Mouse (Mus musculus): ENCODE results near the gene Tmem110. TPM values are rescaled to one million over a fixed set of nuclear protein-coding genes. Genes with fewer than 3 reads are reported as not detected.

The Tmem110 gene
- polyA plus RNA-seq, 1 experiment: 12.2 TPM

DNA sequence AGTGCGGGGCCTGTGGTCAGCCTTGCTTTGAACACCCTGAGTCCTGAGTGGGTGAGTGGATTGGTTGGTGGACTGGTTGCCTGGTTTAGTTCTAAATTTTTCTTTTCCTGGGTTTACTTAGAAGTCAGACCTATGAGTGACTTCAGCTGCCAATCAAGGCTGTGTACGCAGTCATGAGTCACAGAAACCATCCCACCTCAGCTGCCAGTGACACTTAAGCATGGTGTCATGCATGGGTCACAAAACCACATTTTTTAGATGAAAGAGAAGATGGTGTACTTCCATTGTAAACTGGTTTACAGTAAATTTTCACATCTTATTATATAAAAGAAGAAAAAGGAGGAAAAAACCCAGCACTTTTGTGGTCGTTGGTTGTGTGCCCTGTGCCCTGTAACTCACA, 52.4 kb downstream of the Tmem110 start:
- no peak for TF ChIP-seq GATA1 (IDR thresholded peaks at IDR 0.05; ENCODE audit: low read length)

DNA sequence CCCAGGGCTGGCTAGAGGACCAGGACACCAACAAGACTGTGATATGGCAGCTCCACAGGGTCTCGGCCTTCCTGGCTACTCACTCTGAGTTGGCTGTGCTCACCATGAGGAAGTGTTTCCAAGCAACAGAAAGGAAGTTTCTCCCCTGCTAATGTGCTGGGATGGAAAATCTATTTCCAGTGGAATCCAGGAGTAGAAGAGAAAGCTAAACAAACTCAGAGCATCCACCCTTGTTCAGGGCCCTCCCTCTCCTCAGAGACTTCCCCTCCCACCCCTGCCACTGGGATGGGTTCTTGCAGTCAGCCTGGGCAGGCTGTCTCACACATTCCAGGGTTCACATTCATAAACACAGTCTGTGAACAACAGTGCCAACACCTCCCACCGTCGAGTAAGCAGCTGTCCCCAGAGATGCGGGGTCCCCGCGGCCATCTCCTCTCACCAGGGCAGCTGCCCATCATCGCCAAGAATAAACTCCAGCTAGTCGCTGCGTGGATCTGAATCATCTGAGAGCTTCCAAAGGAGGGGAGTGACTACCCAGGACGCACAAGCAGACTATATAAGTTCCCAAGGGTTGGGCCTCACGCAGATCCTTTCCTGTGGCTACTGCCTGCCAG, 53.7 kb downstream of the Tmem110 start, which contains the start of gene Mustn1:
Mustn1 (plus strand) TSS at position 243 of the 614 bp plus-strand sequence.
- TF ChIP-seq GATA1 (IDR thresholded peaks at IDR 0.05; ENCODE audit: low read length): no peak

DNA sequence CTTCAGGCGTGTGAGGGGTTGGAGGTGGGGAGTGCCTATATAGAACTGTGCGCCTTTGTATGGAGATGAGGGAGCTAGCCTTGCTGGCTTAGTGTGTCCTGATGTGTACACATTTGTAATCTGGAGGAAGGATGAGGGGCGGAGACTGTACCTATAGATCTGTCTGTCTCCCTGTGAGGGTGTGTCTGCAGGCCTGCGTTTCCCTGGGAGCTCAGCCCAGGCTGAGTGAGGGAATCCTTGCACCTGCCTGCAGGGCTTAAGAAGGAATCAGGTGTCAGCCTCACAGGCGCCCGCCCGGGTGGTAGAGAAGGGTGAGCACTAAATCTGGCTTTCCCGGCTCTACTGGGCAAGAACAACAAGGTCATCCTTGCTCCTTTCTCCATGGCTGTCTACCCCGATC, 54.4 kb downstream of the Tmem110 start:
- no peak for TF ChIP-seq GATA1 (IDR thresholded peaks at IDR 0.05; ENCODE audit: low read length)

DNA sequence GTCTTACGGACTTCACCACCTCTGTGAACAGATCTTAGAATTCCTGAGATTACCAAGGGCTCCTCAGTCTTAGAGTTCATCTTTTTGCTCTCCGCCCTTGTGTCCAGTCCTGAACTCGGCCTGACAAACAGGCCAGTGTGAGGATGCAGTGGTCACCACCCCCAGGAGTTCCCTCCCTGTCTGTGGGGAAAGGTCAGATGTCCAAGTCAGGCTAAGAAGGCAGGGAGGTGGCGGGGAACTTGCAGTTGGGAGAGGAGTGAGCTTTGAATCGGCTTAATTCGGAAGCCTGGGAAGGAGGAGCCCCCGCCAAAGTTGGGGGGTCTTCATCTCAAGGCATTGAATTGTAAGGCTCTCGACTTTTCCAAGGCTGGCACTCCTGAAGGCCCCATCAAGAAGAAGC, 54.9 kb downstream of the Tmem110 start:
- TF ChIP-seq GATA1 (IDR thresholded peaks at IDR 0.05; ENCODE audit: low read length): no peak

DNA sequence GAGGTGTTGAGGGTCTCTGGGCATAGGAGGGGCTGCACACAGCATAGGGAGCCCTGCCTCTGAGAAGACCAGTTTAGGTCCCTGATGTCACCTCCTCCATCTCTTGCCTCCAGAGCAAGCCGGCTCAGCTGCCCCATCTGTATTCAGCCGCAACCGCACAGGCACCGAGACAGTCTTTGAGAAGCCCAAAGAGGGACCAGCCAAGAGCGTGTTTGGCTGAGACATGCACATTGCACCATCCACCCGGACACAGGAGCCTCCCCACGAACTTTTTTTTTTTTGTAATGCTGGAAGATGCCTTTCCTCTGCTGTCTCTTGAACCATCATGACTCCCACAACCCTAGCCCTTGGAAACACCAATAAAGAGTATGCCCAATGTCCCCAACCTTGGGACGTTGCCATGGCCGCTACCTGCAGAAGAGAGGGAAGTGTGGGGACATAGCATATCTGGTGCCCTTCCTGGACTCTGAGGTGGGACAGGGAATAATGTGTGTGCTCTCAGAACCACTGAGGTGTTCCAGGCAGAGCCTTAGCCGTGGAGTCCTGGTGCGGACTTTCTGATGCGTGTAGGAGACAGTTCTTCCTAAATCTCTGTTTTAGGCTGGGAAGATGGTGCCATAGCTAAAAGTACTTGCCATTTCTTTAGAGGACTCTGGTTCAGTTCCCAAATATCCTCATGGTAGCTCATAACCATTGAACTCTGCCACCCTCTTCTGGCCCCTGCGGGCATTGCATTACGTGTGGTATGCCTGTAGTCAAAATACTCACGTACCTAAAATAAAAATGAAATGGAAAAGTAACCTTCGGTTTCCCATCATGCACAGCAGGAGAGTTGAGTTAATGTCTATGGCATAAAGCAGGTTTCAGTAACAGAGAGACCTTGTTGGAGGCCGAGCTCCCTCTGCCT, 55.7 kb downstream of the Tmem110 start:
- no peak for TF ChIP-seq GATA1 (IDR thresholded peaks at IDR 0.05; ENCODE audit: low read length)

DNA sequence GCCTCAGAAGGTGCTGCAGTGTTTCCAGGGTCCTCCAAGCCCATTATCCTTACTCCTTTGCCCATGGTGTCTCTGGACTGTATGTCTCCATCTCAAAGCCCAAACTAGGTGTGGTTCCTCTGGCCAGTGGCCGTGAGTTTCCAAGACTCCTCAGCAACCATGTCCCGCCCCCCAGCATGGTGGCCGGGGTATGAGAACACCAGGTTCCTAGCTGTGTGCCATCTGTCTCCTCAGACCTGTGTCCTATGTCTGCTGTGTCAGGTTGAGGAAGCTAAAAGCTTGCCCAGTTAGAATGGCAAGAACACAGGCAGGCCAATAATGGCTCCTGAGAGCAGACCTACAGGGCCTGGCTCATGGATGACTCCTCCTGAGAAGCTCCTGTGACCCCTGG, 56.3 kb downstream of the Tmem110 start:
- no peak for TF ChIP-seq GATA1 (IDR thresholded peaks at IDR 0.05; ENCODE audit: low read length)

DNA sequence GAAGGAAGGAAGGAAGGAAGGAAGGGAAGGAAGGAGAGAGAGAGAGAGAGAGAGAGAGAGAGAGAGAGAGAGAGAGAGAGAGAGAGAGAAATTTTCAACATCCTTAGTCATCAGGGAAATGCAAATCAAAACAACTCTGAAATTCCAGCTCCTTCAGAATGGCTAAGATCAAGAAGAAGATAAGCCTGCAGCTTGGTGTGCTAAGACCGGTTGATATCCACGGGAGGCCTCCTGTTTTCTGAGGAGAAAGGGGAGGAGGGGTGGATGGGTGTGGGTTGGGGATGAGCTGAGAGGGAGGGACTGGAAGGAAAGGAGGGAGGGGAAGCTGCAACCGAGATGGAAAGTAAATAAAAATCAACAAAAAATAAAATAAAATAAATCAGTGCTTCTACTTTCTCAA, 59.9 kb downstream of the Tmem110 start:
- TF ChIP-seq GATA1 (IDR thresholded peaks at IDR 0.05; ENCODE audit: low read length): no peak

DNA sequence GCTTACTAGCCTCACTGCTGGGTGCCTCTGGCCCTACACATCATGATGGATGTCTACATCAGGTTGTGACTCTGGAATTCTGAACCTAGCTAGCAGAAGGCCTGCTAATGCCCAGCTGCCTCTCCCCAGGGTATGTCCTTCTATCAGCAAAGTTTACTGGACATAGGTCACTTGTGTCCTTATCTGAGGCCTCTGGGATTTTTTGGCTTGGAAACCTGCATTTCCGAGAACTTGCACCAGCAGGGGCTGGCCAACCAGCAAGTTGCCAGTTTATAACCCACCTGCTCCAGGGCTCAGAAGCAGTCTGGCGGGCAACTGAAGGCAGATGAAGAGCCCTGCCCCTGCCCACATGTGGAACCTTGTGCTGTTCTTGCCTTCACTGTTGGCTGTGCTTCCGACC, 60.8 kb downstream of the Tmem110 start, which contains the start of gene Itih4:
Itih4 (plus strand) TSS at position 273 of the 400 bp plus-strand sequence.
- TF ChIP-seq GATA1 (IDR thresholded peaks at IDR 0.05; ENCODE audit: low read length): no peak

- TF ChIP-seq GATA1 (IDR thresholded peaks at IDR 0.05; ENCODE audit: low read length): no peak
Observed at GRCm38 (mm10) chr14:30888271-30888732, 62.9 kb downstream of the Tmem110 start.

DNA sequence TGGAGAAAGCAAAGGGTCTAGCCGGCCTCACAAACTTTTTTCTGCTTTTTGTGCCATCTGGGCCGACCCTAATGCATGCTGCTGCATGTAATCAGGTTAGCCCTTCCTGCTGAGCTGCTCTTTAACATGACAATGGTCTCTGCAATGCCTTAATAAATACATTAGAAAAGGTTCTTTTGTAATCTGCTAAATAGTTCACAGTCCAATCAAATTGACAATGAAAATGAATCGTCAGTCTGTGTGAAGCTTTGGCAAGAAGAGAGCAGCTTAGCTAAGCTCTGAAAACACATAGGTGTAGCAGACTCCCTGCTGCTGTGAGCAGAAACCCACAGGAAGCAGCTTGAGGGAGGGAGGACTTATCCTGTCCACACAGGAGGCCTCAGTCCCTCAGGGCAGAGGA, 74.6 kb downstream of the Tmem110 start:
- no peak for TF ChIP-seq GATA1 (IDR thresholded peaks at IDR 0.05; ENCODE audit: low read length)

DNA sequence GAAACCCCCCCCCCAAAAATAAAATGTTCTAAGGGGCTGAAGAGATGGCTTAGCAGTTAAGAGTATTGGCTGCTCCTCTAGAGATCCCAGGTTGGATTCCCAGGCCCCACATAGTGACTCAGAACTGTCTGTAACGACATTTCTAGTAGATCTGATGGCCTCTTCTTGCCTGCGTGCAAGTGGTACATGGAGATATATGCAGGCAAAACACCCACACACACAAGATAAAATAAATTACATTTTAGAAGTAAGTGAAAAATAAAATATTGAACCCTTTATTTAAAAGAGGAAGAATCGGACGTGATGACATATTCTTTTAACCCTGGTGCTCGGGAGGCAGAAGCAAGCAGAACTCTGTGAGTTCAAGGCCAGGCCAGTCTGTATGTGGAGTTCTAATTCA, 77.2 kb downstream of the Tmem110 start:
- TF ChIP-seq GATA1 (IDR thresholded peaks at IDR 0.05; ENCODE audit: low read length): no peak

DNA sequence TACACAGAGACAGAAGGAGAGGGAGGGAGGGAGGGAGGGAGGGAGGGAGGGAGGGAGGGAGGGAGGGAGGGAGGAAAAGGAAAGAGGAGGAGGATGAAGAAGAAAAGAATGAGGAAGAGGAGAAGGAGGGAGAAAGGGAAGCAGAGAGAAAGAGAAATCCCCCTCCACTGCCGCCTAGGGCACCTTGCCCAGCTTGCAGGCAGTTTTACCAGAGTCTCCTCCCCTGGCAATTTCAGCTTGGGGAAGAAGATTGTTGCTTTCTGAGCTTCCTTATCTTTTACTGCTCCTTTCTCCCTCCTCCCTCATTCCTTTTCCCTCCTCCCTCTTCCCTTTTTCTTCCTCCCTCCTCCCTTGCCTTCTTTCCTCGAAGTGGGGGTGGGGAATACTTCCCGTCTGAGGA, 77.6 kb downstream of the Tmem110 start:
- TF ChIP-seq GATA1 (IDR thresholded peaks at IDR 0.05; ENCODE audit: low read length): no peak

DNA sequence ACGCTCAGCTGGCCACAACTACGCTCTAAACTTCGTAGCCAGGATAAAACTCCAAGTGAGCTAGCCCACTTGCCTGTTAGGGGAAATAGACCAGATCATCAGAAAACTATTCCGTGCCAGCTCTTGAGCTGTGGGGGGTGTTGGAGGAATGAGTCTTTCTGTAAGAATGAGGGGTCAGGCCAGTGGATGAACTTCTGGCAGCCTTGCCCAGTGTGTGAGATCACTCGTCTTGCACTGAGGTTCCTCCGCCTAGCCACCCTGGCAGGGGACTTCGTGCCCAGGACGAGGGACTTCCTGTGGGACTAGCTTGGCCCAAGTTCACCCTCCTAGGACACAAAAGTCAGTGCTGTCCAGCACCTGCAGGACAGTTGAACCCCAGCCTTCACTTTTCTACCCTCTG, 78.9 kb downstream of the Tmem110 start:
- no peak for TF ChIP-seq GATA1 (IDR thresholded peaks at IDR 0.05; ENCODE audit: low read length)

- TF ChIP-seq GATA1 (IDR thresholded peaks at IDR 0.05; ENCODE audit: low read length): no peak
Observed at GRCm38 (mm10) chr14:30906001-30906400, 80.6 kb downstream of the Tmem110 start.

DNA sequence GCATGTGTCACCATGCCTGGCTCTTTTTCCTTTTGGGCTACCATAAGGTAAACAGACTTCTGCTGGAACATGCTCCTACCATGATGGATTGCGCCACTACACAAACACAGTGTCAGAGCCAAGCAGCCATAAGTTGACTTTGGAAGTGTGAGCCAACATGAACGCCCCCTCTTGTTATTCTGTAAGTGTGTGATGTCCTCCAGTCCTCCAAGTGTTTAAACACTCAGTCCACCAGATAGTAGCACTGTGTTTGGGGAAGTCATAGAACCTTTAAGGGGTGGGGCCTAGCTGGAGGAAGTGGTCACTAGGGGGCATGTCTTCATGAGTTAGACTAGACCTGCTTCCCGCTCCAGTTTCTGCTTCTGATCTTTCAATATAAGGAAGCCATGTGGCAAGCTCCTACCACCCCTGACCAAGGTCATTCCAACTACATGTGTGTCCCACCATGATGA, 82.5 kb downstream of the Tmem110 start:
- TF ChIP-seq GATA1 (IDR thresholded peaks at IDR 0.05; ENCODE audit: low read length): no peak

DNA sequence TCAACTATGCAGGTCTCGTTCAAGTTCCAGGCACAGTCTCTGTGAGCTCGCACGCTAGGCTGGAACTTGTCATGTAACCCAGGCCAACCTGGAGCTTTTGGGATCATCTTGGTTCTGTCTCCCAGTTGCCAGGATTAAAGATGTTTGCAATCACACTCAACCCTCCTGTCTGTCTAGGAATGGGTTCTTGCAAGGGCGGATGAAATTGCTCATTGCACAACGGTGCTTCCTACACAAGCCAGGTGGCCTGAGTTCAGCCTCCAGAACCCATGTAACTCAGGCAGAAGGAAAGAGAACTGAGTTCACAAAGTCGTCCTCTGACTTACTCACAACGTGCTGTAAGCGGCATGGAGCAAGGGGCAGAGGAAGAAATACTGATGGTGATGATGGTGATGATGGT, 85.8 kb downstream of the Tmem110 start:
- no peak for TF ChIP-seq GATA1 (IDR thresholded peaks at IDR 0.05; ENCODE audit: low read length)

DNA sequence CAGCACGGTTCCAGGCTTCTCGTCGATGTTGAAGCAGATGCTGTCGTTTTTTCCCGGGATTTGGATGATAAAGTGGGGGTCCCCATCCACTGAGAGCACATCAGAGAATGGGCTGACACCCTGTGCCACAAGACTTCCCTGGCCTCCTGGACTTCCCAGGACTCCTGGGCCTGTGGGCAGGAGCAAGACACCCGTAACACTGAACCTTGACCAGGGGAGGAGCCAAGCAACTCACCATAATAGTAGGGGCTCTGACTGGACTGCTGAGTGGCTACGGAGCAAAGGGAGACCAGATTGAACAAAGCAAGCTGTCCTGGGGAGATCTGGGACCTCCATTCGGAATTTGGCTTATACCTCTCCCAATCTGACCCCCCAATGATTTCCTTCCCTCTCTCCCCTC, 87.3 kb downstream of the Tmem110 start:
- TF ChIP-seq GATA1 (IDR thresholded peaks at IDR 0.05; ENCODE audit: low read length): no peak
